ENCODE assay signal across 14 mouse cellular contexts in genomic region chr12:87137439-87138341, GRCm38 (mm10). TPM values are rescaled to one million over a fixed set of nuclear protein-coding genes. Genes with fewer than 3 reads are reported as not detected.
A peak's percentile ranks its signal among the peaks of the same experiment; 100 is the strongest.
DNase-seq lines count a peak whose midpoint lies in the region; ATAC-seq lines count a peak whose summit lies in the region.
"Had no signal": no experiment of that assay in that cellular context is flagged by ENCODE, and none has a peak within 500 bp of the region (broad histone marks: within the 10 kb centered on the region; RNA-seq: fewer than 3 reads in every experiment).

No protein-coding gene starts in this region.

- no peak overlapping the region for H3K9ac ChIP-seq in limb, embryonic 12.5 days (replicated peaks)
- H3K9ac ChIP-seq in forebrain, embryonic 15.5 days (replicated peaks): no peak overlapping the region
- H3K9ac ChIP-seq: embryonic facial prominence, embryonic 15.5 days; heart, embryonic 15.5 days; limb, embryonic 15.5 days; lung, embryonic 15.5 days had no signal

- no peak overlapping the region for H3K4me2 ChIP-seq in limb, embryonic 12.5 days
- no peak overlapping the region for H3K4me2 ChIP-seq in forebrain, embryonic 15.5 days (replicated peaks)
- H3K4me2 ChIP-seq: embryonic facial prominence, embryonic 15.5 days; heart, embryonic 15.5 days; limb, embryonic 15.5 days; lung, embryonic 15.5 days had no signal

- peaks cover 41% of the 10 kb centered on the region for H3K36me3 ChIP-seq in limb, embryonic 12.5 days
- H3K36me3 ChIP-seq in limb, embryonic 10.5 days: peaks cover 31% of the 10 kb centered on the region
- H3K36me3 ChIP-seq in forebrain, embryonic 15.5 days: no peaks in the 10 kb centered on the region
- H3K36me3 ChIP-seq in midbrain, embryonic 10.5 days: peaks cover 35% of the 10 kb centered on the region
- H3K36me3 ChIP-seq: lung, embryonic 15.5 days had no signal

- H3K4me1 ChIP-seq in limb, embryonic 12.5 days (replicated peaks): no peaks in the 10 kb centered on the region
- H3K4me1 ChIP-seq in limb, embryonic 10.5 days: no peaks in the 10 kb centered on the region
- H3K4me1 ChIP-seq in forebrain, embryonic 15.5 days: 0 out of 2 replicates have a peak, but pooled peaks cover 4% of the 10 kb centered on the region
- H3K4me1 ChIP-seq in midbrain, embryonic 10.5 days: peaks cover 21% of the 10 kb centered on the region
- H3K4me1 ChIP-seq: embryonic facial prominence, embryonic 15.5 days; limb, embryonic 15.5 days; lung, embryonic 15.5 days had no signal

- no peak for ATAC-seq in limb, embryonic 12.5 days (ENCODE audit: insufficient number of reproducible peaks, insufficient read depth, low FRiP score, low TSS enrichment, low read depth)
- 0 out of 2 replicates have a peak, but pooled peaks have one; percentile 57 for ATAC-seq in forebrain, embryonic 15.5 days (replicated peaks)

- H3K4me3 ChIP-seq in limb, embryonic 12.5 days (replicated peaks): no peak overlapping the region
- H3K4me3 ChIP-seq in limb, embryonic 10.5 days: no peak overlapping the region
- no peak overlapping the region for H3K4me3 ChIP-seq in forebrain, embryonic 15.5 days
- no peak overlapping the region for H3K4me3 ChIP-seq in midbrain, embryonic 10.5 days
- H3K4me3 ChIP-seq: embryonic facial prominence, embryonic 15.5 days; heart, embryonic 15.5 days; limb, embryonic 15.5 days; lung, embryonic 15.5 days had no signal

- H3K27ac ChIP-seq in limb, embryonic 12.5 days: 0 out of 2 replicates have a peak overlapping the region, but pooled peaks have one; percentile 17
- no peak overlapping the region for H3K27ac ChIP-seq in limb, embryonic 10.5 days
- peak overlapping the region; percentile 6 for H3K27ac ChIP-seq in forebrain, embryonic 15.5 days (replicated peaks)
- peak overlapping the region; percentile 80 for H3K27ac ChIP-seq in midbrain, embryonic 10.5 days (replicated peaks)
- H3K27ac ChIP-seq: embryonic facial prominence, embryonic 15.5 days; heart, embryonic 15.5 days; limb, embryonic 15.5 days; lung, embryonic 15.5 days had no signal

- WGBS in limb, embryonic 12.5 days: 90% methylated on average over 15 of the region's 15 CpGs
- 88% methylated on average over 15 of the region's 15 CpGs for WGBS in limb, embryonic 10.5 days
- WGBS in forebrain, embryonic 15.5 days: 67% methylated on average over 15 of the region's 15 CpGs
- WGBS in midbrain, embryonic 10.5 days: 72% methylated on average over 15 of the region's 15 CpGs

- DNase-seq in limb, embryonic 10.5 days (ENCODE audit: low spot score): no peak
- peak; percentile 26 for DNase-seq in midbrain, embryonic 10.5 days (ENCODE audit: low spot score)
- DNase-seq in retina, postnatal 7 days (ENCODE audit: low read depth, low spot score): peak; percentile 72
- DNase-seq in thymus, postnatal 0 days (ENCODE audit: low spot score): no peak
- no peak for DNase-seq in gastrocnemius, adult 8-10 months (ENCODE audit: low spot score in 2 of 2)
- no peak for DNase-seq in natural killer cell, adult 2 months (ENCODE audit: low spot score in 2 of 2)
- DNase-seq: adrenal gland, adult 2 months; kidney, adult 11 months had no signal

- no peaks in the 10 kb centered on the region for H3K27me3 ChIP-seq in limb, embryonic 12.5 days
- no peaks in the 10 kb centered on the region for H3K27me3 ChIP-seq in limb, embryonic 10.5 days (ENCODE audit: low read depth, poor library complexity, severe bottlenecking)
- no peaks in the 10 kb centered on the region for H3K27me3 ChIP-seq in forebrain, embryonic 15.5 days
- H3K27me3 ChIP-seq in midbrain, embryonic 10.5 days (ENCODE audit: low read depth, poor library complexity, severe bottlenecking): no peaks in the 10 kb centered on the region
- H3K27me3 ChIP-seq: embryonic facial prominence, embryonic 15.5 days; heart, embryonic 15.5 days; limb, embryonic 15.5 days; lung, embryonic 15.5 days had no signal

- no peaks in the 10 kb centered on the region for H3K9me3 ChIP-seq in limb, embryonic 12.5 days
- no peaks in the 10 kb centered on the region for H3K9me3 ChIP-seq in limb, embryonic 10.5 days (replicated peaks)
- no peaks in the 10 kb centered on the region for H3K9me3 ChIP-seq in forebrain, embryonic 15.5 days
- H3K9me3 ChIP-seq in midbrain, embryonic 10.5 days (replicated peaks): no peaks in the 10 kb centered on the region
- H3K9me3 ChIP-seq: embryonic facial prominence, embryonic 15.5 days; heart, embryonic 15.5 days; limb, embryonic 15.5 days; lung, embryonic 15.5 days had no signal

RNA-seq across cellular contexts. Expression of gene Gstz1, which starts 9.3 kb away (rescaled TPM):
- polyA plus RNA-seq in limb, embryonic 12.5 days (2016; fragmentation: Nextera tagmentation; extraction: Ambion mirVana): 29.1 and 30.0 TPM in 2 replicates
- 25.6 and 31.3 TPM in 2 replicates for polyA plus RNA-seq in limb, embryonic 10.5 days (2016; fragmentation: Nextera tagmentation; extraction: Ambion mirVana)
- polyA plus RNA-seq in forebrain, embryonic 15.5 days (2015; fragmentation: Nextera tagmentation; extraction: Ambion mirVana): 25.5 and 26.8 TPM in 2 replicates
- 33.0 and 34.3 TPM in 2 replicates for polyA plus RNA-seq in midbrain, embryonic 10.5 days (2016; fragmentation: Nextera tagmentation; extraction: Ambion mirVana)
- polyA plus RNA-seq in thymus, postnatal 0 days (2015; fragmentation: Nextera tagmentation; extraction: Ambion mirVana): 19.2 and 19.8 TPM in 2 replicates
- 10 to 100 TPM; 32.8 to 41.0 (median 38.3) TPM for total RNA-seq in gastrocnemius, adult 8-10 months (2022)

RNA-seq across cellular contexts. Expression of gene Pomt2, which starts 10.1 kb away (rescaled TPM):
- 16.4 and 17.2 TPM in 2 replicates for polyA plus RNA-seq in limb, embryonic 12.5 days (2016; fragmentation: Nextera tagmentation; extraction: Ambion mirVana)
- polyA plus RNA-seq in limb, embryonic 10.5 days (2016; fragmentation: Nextera tagmentation; extraction: Ambion mirVana): 15.7 and 18.7 TPM in 2 replicates
- 12.5 and 12.8 TPM in 2 replicates for polyA plus RNA-seq in forebrain, embryonic 15.5 days (2015; fragmentation: Nextera tagmentation; extraction: Ambion mirVana)
- 16.5 and 17.7 TPM in 2 replicates for polyA plus RNA-seq in midbrain, embryonic 10.5 days (2016; fragmentation: Nextera tagmentation; extraction: Ambion mirVana)
- 4.8 and 5.4 TPM in 2 replicates for polyA plus RNA-seq in thymus, postnatal 0 days (2015; fragmentation: Nextera tagmentation; extraction: Ambion mirVana)
- 1 to 10 TPM; 4.2 to 7.0 (median 4.9) TPM for total RNA-seq in gastrocnemius, adult 8-10 months (2022)

RNA-seq across cellular contexts. Expression of gene Ngb, which starts 35.4 kb away (rescaled TPM):
- polyA plus RNA-seq in limb, embryonic 12.5 days (2016; fragmentation: Nextera tagmentation; extraction: Ambion mirVana): 0.26 and 0.41 TPM in 2 replicates
- polyA plus RNA-seq in limb, embryonic 10.5 days (2016; fragmentation: Nextera tagmentation; extraction: Ambion mirVana): 0.11 and 0.45 TPM in 2 replicates
- 1.8 and 2.0 TPM in 2 replicates for polyA plus RNA-seq in forebrain, embryonic 15.5 days (2015; fragmentation: Nextera tagmentation; extraction: Ambion mirVana)
- polyA plus RNA-seq in midbrain, embryonic 10.5 days (2016; fragmentation: Nextera tagmentation; extraction: Ambion mirVana): 0.32 and 0.62 TPM in 2 replicates
- 0.18 and 0.35 TPM in 2 replicates for polyA plus RNA-seq in thymus, postnatal 0 days (2015; fragmentation: Nextera tagmentation; extraction: Ambion mirVana)
- not detected for total RNA-seq in gastrocnemius, adult 8-10 months (2022)

Comparison
In these comparisons a context has a peak if more than half of its experiments do, and no peak if none do; other contexts are left out.
1. DNase-seq: peak in midbrain, embryonic 10.5 days (single experiment) and retina, postnatal 7 days (single experiment); none in limb, embryonic 10.5 days (single experiment), thymus, postnatal 0 days (single experiment), gastrocnemius, adult 8-10 months (0 of 2) and natural killer cell, adult 2 months (0 of 2).